Mouse (Mus musculus): ENCODE data around the gene Kctd6. TPM values are rescaled to one million over a fixed set of nuclear protein-coding genes. Genes with fewer than 3 reads are reported as not detected.
"Not testable (repeated sequence)": the region's sequence is repeated elsewhere in the genome, so short reads cannot be mapped to it uniquely, and the experiment has no call there.

Kctd6 gene
- total and polyA plus RNA-seq, 2 experiments from 2014 or later: 23.1 to 42.8 TPM

GRCm38 (mm10) chr14:8258752-8259151 is 44.8 kb downstream of the Kctd6 start:
- DNase-seq (ENCODE audit: low spot score): no peak
- Histone ChIP-seq H3K9me3 (ENCODE audit: low read length) (no peaks in the 10 kb centered on the region), H3K9ac (replicated peaks; ENCODE audit: low read length, poor library complexity, severe bottlenecking) (no peak overlapping the region), H3K4me2 (ENCODE audit: low read depth, low read length, poor library complexity, severe bottlenecking) (no peak overlapping the region), H3K36me3 (ENCODE audit: insufficient read depth, low read length) (no peaks in the 10 kb centered on the region), H3K27ac (ENCODE audit: low read depth, low read length) (no peak overlapping the region), H3K4me3 (ENCODE audit: low read depth, low read length) (no peak overlapping the region), H3K4me1 (ENCODE audit: insufficient read depth, low read length) (no peaks in the 10 kb centered on the region), H3K27me3 (ENCODE audit: insufficient read depth, low read length) (no peaks in the 10 kb centered on the region)
- ATAC-seq (ENCODE audit: low FRiP score): no peak
- TF ChIP-seq CTCF (IDR thresholded peaks at IDR 0.05): no peak
- WGBS: 82% methylated on average over 3 of the region's 3 CpGs

- H3K27me3 ChIP-seq (ENCODE audit: insufficient read depth, low read length): no peaks in the 10 kb centered on the region
- no peaks in the 10 kb centered on the region for H3K4me1 ChIP-seq (ENCODE audit: insufficient read depth, low read length)
- no peaks in the 10 kb centered on the region for H3K36me3 ChIP-seq (ENCODE audit: insufficient read depth, low read length)
- ATAC-seq (ENCODE audit: low FRiP score): no peak
- WGBS: 86% methylated on average over 3 of the region's 3 CpGs
- TF ChIP-seq CTCF (IDR thresholded peaks at IDR 0.05): no peak
- no peak within 1 kb of the TSS for H3K27ac ChIP-seq (ENCODE audit: low read depth, low read length)
- DNase-seq (ENCODE audit: low spot score): no peak
- no peak within 1 kb of the TSS for H3K4me3 ChIP-seq (ENCODE audit: low read depth, low read length)
- H3K4me2 ChIP-seq (ENCODE audit: low read depth, low read length, poor library complexity, severe bottlenecking): no peak within 1 kb of the TSS
- no peak within 1 kb of the TSS for H3K9ac ChIP-seq (replicated peaks; ENCODE audit: low read length, poor library complexity, severe bottlenecking)
- H3K9me3 ChIP-seq (ENCODE audit: low read length): no peaks in the 10 kb centered on the region
Observed at GRCm38 (mm10) chr14:8259166-8259565, 45.2 kb downstream of the Kctd6 start, which contains the start of gene Acox2. TSS of gene Acox2 (minus strand) at chr14:8259353.

GRCm38 (mm10) chr14:8260214-8260613 is 46.3 kb downstream of the Kctd6 start:
- WGBS: 71% methylated on average over 5 of the region's 5 CpGs
- H3K27me3 ChIP-seq (ENCODE audit: insufficient read depth, low read length): no peaks in the 10 kb centered on the region
- no peak overlapping the region for H3K27ac ChIP-seq (ENCODE audit: low read depth, low read length)
- no peak for DNase-seq (ENCODE audit: low spot score)
- H3K4me3 ChIP-seq (ENCODE audit: low read depth, low read length): no peak overlapping the region
- no peaks in the 10 kb centered on the region for H3K9me3 ChIP-seq (ENCODE audit: low read length)
- no peak overlapping the region for H3K9ac ChIP-seq (replicated peaks; ENCODE audit: low read length, poor library complexity, severe bottlenecking)
- no peak for TF ChIP-seq CTCF (IDR thresholded peaks at IDR 0.05)
- no peak overlapping the region for H3K4me2 ChIP-seq (ENCODE audit: low read depth, low read length, poor library complexity, severe bottlenecking)
- no peaks in the 10 kb centered on the region for H3K4me1 ChIP-seq (ENCODE audit: insufficient read depth, low read length)
- no peak for ATAC-seq (ENCODE audit: low FRiP score)
- H3K36me3 ChIP-seq (ENCODE audit: insufficient read depth, low read length): no peaks in the 10 kb centered on the region

GRCm38 (mm10) chr14:8262242-8262641 is 48.3 kb downstream of the Kctd6 start:
- Histone ChIP-seq H3K27me3 (ENCODE audit: insufficient read depth, low read length) (no peaks in the 10 kb centered on the region), H3K4me2 (ENCODE audit: low read depth, low read length, poor library complexity, severe bottlenecking) (no peak overlapping the region), H3K9ac (replicated peaks; ENCODE audit: low read length, poor library complexity, severe bottlenecking) (no peak overlapping the region), H3K4me1 (ENCODE audit: insufficient read depth, low read length) (no peaks in the 10 kb centered on the region), H3K4me3 (ENCODE audit: low read depth, low read length) (no peak overlapping the region), H3K9me3 (ENCODE audit: low read length) (no peaks in the 10 kb centered on the region), H3K27ac (ENCODE audit: low read depth, low read length) (no peak overlapping the region), H3K36me3 (ENCODE audit: insufficient read depth, low read length) (no peaks in the 10 kb centered on the region)
- no peak for TF ChIP-seq CTCF (IDR thresholded peaks at IDR 0.05)
- no peak for DNase-seq (ENCODE audit: low spot score)
- 40% methylated on average over 1 of the region's 1 CpGs for WGBS
- ATAC-seq (ENCODE audit: low FRiP score): no peak

- TF ChIP-seq CTCF (IDR thresholded peaks at IDR 0.05): no peak
- Histone ChIP-seq H3K4me3 (ENCODE audit: low read depth, low read length) (no peak overlapping the region), H3K4me1 (ENCODE audit: insufficient read depth, low read length) (no peaks in the 10 kb centered on the region), H3K27ac (ENCODE audit: low read depth, low read length) (no peak overlapping the region), H3K9ac (replicated peaks; ENCODE audit: low read length, poor library complexity, severe bottlenecking) (no peak overlapping the region), H3K36me3 (ENCODE audit: insufficient read depth, low read length) (no peaks in the 10 kb centered on the region), H3K9me3 (ENCODE audit: low read length) (no peaks in the 10 kb centered on the region), H3K4me2 (ENCODE audit: low read depth, low read length, poor library complexity, severe bottlenecking) (no peak overlapping the region), H3K27me3 (ENCODE audit: insufficient read depth, low read length) (no peaks in the 10 kb centered on the region)
- ATAC-seq (ENCODE audit: low FRiP score) (no peak), DNase-seq (ENCODE audit: low spot score) (no peak)
- 98% methylated on average over 1 of the region's 1 CpGs for WGBS
Observed at GRCm38 (mm10) chr14:8264378-8264777, 50.4 kb downstream of the Kctd6 start.

GRCm38 (mm10) chr14:8271281-8271680 is 57.3 kb downstream of the Kctd6 start:
- not testable (repeated sequence) for H3K4me2 ChIP-seq (ENCODE audit: low read depth, low read length, poor library complexity, severe bottlenecking); H3K27ac ChIP-seq (ENCODE audit: low read depth, low read length); H3K9ac ChIP-seq (replicated peaks; ENCODE audit: low read length, poor library complexity, severe bottlenecking); H3K4me3 ChIP-seq (ENCODE audit: low read depth, low read length); H3K36me3 ChIP-seq (ENCODE audit: insufficient read depth, low read length); ATAC-seq (ENCODE audit: low FRiP score); H3K27me3 ChIP-seq (ENCODE audit: insufficient read depth, low read length); DNase-seq (ENCODE audit: low spot score); H3K9me3 ChIP-seq (ENCODE audit: low read length); H3K4me1 ChIP-seq (ENCODE audit: insufficient read depth, low read length)
- 89% methylated on average over 8 of the region's 8 CpGs for WGBS

Other genes starting within 250 kb of the Kctd6 start
- not detected in 2 replicates for gene Dnase1l3, start 219.6 kb upstream of the Kctd6 start, total RNA-seq (2014; rRNA removed)
- gene Dnase1l3, start 219.6 kb upstream of the Kctd6 start, polyA plus RNA-seq (2015; fragmentation: Nextera tagmentation; extraction: Ambion mirVana): 0.07 and 0.09 TPM in 2 replicates
- 14.7 and 17.6 TPM in 2 replicates for gene Abhd6, start 211.2 kb upstream of the Kctd6 start, total RNA-seq (2014; rRNA removed)
- 34.7 and 35.7 TPM in 2 replicates for gene Abhd6, start 211.2 kb upstream of the Kctd6 start, polyA plus RNA-seq (2015; fragmentation: Nextera tagmentation; extraction: Ambion mirVana)
- 20.6 and 31.1 TPM in 2 replicates for gene Rpp14, start 133.8 kb upstream of the Kctd6 start, total RNA-seq (2014; rRNA removed)
- gene Rpp14, start 133.8 kb upstream of the Kctd6 start, polyA plus RNA-seq (2015; fragmentation: Nextera tagmentation; extraction: Ambion mirVana): 35.5 and 39.6 TPM in 2 replicates
- gene Pxk, start 115.9 kb upstream of the Kctd6 start, total RNA-seq (2014; rRNA removed): 37.3 and 55.5 TPM in 2 replicates
- 54.3 and 58.3 TPM in 2 replicates for gene Pxk, start 115.9 kb upstream of the Kctd6 start, polyA plus RNA-seq (2015; fragmentation: Nextera tagmentation; extraction: Ambion mirVana)
- gene Pdhb, start 41.1 kb upstream of the Kctd6 start, total RNA-seq (2014; rRNA removed): 153 and 192 TPM in 2 replicates
- gene Pdhb, start 41.1 kb upstream of the Kctd6 start, polyA plus RNA-seq (2015; fragmentation: Nextera tagmentation; extraction: Ambion mirVana): 256 and 264 TPM in 2 replicates
- gene Acox2, start 45.2 kb downstream of the Kctd6 start, total RNA-seq (2014; rRNA removed): 0.44 TPM in 1 of 2 replicates, not detected in the other
- gene Acox2, start 45.2 kb downstream of the Kctd6 start, polyA plus RNA-seq (2015; fragmentation: Nextera tagmentation; extraction: Ambion mirVana): 0.10 and 0.28 TPM in 2 replicates
- 6.0 and 14.6 TPM in 2 replicates for gene Fam107a, start 103.9 kb downstream of the Kctd6 start, total RNA-seq (2014; rRNA removed)
- 0.93 and 1.4 TPM in 2 replicates for gene Fam107a, start 103.9 kb downstream of the Kctd6 start, polyA plus RNA-seq (2015; fragmentation: Nextera tagmentation; extraction: Ambion mirVana)
- not detected in 2 replicates for gene Oit1, start 164.6 kb downstream of the Kctd6 start, total RNA-seq (2014; rRNA removed)
- gene Oit1, start 164.6 kb downstream of the Kctd6 start, polyA plus RNA-seq (2015; fragmentation: Nextera tagmentation; extraction: Ambion mirVana): 0.13 TPM in 1 of 2 replicates, not detected in the other

Measured in midbrain, postnatal 0 days (tissue).